Mouse (Mus musculus) T-helper 2 cell (primary cell): ENCODE measurements at regions not wholly inside any gene's neighbourhood (a gene's known extent, or its start where the extent isn't known, plus 50 kb on each side); places are given as distances from the start of the nearest gene placed in this dataset.

Experiments
- in situ Hi-C: fragments of 300-600 bp; cut with MboI, MseI; formaldehyde crosslinking; loops from one replicate; pipeline ENCODE4 v1.15.1; 2025; ENCODE audit warnings: high pct_unique_total_duplicates

DNA sequence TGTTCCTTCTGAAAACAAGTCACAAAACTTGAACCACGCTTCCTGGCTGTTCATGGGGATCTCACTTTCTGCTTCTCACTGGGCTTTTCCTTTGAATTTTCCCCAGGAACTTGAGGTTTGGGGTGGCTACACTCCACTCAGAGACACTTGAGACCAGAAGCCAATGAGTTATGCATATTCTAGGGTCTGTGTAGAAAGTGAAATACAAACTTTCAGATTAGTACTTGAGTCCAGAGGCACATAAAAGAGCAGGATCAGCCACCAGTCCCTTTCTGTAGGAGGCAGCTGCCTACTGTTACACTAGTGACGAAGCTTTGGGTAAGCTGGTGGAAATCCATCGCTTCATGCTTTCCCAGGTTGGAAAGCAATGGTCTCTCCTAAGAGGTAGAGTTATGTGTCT, 60.4 kb upstream of the Serpine2 start:
- in situ Hi-C loops, result no loop called here

DNA sequence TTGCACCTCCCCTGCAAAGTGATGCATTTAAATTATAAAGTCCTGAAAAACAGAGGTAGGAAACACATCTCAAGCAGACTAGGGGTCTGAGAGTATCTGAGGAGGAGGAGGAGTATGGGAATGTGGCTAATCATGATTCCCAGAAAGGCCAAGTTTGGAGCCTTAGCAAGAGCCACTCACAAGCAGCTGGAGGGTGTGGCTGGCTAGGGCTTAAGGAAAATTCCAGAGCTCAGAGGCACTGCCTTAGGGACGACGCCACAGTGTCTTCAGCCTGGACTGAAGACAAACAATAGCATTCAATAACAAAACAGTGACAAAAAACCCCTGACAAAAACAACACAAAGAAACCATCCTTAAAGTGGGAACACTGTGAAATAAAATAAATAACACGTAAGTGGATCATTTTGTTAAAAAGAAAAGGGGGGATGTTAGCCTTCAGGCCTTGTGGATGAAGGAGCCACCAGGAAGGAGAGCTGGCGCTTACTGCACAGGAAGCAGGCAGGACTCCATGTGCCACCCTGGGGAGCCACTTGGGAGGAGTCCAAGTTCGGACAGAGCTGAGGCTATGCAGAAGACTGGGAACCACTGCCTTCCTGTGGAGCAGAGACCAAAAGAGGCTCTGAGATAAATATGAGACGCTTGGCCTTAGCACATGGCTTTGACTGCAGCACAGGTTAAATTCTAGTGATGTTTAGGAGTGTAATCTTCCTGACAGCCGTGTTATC, 56.6 kb upstream of the Serpine2 start:
- in situ Hi-C loops, result no loop called here
